Mouse (Mus musculus): ENCODE data around the gene 4930402K13Rik.
"Not testable (repeated sequence)": the region's sequence is repeated elsewhere in the genome, so short reads cannot be mapped to it uniquely, and the experiment has no call there.

- TF ChIP-seq CTCF (IDR thresholded peaks at IDR 0.05; ENCODE audit: low read depth, low read length); POLR2A (IDR thresholded peaks at IDR 0.05; ENCODE audit: borderline replicate concordance, low read depth, low read length): not testable (repeated sequence)
Observed at GRCm38 (mm10) chrX:9077699-9078098, 26.7 kb upstream of the 4930402K13Rik start.
